Mouse (Mus musculus): Measurements from ENCODE around the gene Cd96. TPM values are rescaled to one million over a fixed set of nuclear protein-coding genes. Genes with fewer than 3 reads are reported as not detected.
A peak's percentile ranks its signal among the peaks of the same experiment; 100 is the strongest.
"Not testable (repeated sequence)": the region's sequence is repeated elsewhere in the genome, so short reads cannot be mapped to it uniquely, and the experiment has no call there.

The Cd96 gene
- 0.09 TPM in 1 of 2 replicates, not detected in the other for polyA plus RNA-seq (2014; fragmentation: Nextera tagmentation; extraction: Ambion mirVana)

DNA sequence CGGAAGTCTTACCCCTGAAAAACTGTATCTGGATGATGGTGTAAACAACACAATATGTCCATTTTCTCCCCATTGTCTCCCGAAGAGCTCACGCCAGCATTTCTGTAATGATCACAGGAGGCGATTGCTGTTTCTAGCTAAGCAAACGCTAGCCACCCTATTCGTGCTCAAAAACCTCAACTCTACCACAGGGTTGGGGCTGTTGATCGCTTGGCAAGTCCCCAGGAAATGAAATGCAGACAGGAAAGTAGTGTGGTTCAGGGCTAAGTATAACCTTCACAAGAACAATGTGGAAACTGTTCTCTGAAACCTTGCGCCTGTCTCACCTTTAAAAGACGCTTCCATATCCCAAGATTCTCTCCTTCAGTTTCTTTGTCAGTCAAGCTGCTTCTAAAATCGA lies at the start of gene Cd96:
Gene Cd96, minus strand, starts transcription at position 232 of the 400 bp plus-strand sequence.
- H3K9ac ChIP-seq (ENCODE audit: low read depth, low read length), result no peak within 1 kb of the TSS
- no peak within 1 kb of the TSS for H3K27ac ChIP-seq (ENCODE audit: low read depth, low read length)
- no peaks in the 10 kb centered on the region for H3K27me3 ChIP-seq (ENCODE audit: control insufficient read depth, insufficient read depth, low read length)
- no peak within 1 kb of the TSS for H3K4me3 ChIP-seq (ENCODE audit: low read length)
- no peaks in the 10 kb centered on the region for H3K36me3 ChIP-seq (ENCODE audit: control insufficient read depth, insufficient read depth, low read length)
- 85% methylated on average over 10 of the region's 10 CpGs for WGBS
- no peaks in the 10 kb centered on the region for H3K9me3 ChIP-seq (ENCODE audit: control insufficient read depth, low read length)
- no peaks in the 10 kb centered on the region for H3K4me1 ChIP-seq (ENCODE audit: control insufficient read depth, insufficient read depth, low read length)
- no peak for ATAC-seq (ENCODE audit: low FRiP score, low TSS enrichment)
- H3K4me2 ChIP-seq (replicated peaks; ENCODE audit: low read depth, low read length), result no peak within 1 kb of the TSS

DNA sequence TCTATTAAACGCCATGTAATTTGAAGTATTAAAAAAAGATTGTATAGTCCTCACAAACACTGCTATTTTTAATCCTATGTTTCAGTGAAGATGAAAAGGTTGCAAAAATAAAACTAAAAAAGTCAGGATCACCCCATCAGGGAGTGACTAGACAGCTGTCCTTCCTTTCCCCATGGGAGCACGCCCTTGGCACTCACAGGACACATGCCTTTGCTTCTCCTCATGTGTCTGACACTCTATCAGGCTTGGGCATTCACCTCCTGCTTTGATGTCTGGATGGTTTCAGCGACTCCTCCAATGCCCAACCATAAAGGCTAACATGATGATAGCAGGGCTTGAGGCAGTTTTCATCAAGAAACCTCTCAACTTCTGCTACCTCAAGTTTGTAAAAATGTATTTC lies 46.9 kb upstream of the Cd96 start:
- H3K4me2 ChIP-seq (replicated peaks; ENCODE audit: low read depth, low read length), result no peak overlapping the region
- WGBS, result 74% methylated on average over 3 of the region's 3 CpGs
- H3K36me3 ChIP-seq (ENCODE audit: control insufficient read depth, insufficient read depth, low read length), result no peaks in the 10 kb centered on the region

DNA sequence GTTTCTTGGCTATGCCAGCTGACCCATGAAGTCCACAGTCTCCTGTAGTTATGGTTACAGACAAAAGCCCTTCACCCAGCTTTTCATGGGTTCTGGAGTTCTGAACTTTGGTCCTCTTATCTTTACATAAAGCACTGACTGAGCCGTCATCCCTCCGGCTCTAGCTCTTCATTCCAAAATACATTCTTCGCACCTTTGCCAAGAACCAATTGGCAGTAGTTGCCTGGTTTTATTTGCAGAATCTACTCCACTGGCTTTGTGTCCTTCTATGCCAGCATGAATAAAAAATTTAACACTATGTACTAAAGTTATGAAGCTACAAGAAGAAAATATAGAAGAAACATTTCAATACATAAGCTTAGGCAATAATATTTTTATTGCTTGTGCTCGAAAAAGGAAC lies 45.3 kb upstream of the Cd96 start:
- H3K27ac ChIP-seq (ENCODE audit: low read depth, low read length), result no peak overlapping the region
- no peaks in the 10 kb centered on the region for H3K36me3 ChIP-seq (ENCODE audit: control insufficient read depth, insufficient read depth, low read length)
- H3K27me3 ChIP-seq (ENCODE audit: control insufficient read depth, insufficient read depth, low read length), result no peaks in the 10 kb centered on the region
- no peak overlapping the region for H3K4me3 ChIP-seq (ENCODE audit: low read length)
- no peak overlapping the region for H3K9ac ChIP-seq (ENCODE audit: low read depth, low read length)
- ATAC-seq (ENCODE audit: low FRiP score, low TSS enrichment), result no peak
- no peak overlapping the region for H3K4me2 ChIP-seq (replicated peaks; ENCODE audit: low read depth, low read length)
- H3K4me1 ChIP-seq (ENCODE audit: control insufficient read depth, insufficient read depth, low read length), result no peaks in the 10 kb centered on the region
- 91% methylated on average over 4 of the region's 4 CpGs for WGBS
- H3K9me3 ChIP-seq (ENCODE audit: control insufficient read depth, low read length), result no peaks in the 10 kb centered on the region

More for the DNA sequence above, 46.9 kb upstream of the Cd96 start:
- H3K9me3 ChIP-seq (ENCODE audit: control insufficient read depth, low read length), result no peaks in the 10 kb centered on the region
- H3K27ac ChIP-seq (ENCODE audit: low read depth, low read length), result no peak overlapping the region
- no peak for ATAC-seq (ENCODE audit: low FRiP score, low TSS enrichment)
- no peak overlapping the region for H3K4me3 ChIP-seq (ENCODE audit: low read length)
- H3K9ac ChIP-seq (ENCODE audit: low read depth, low read length), result no peak overlapping the region
- no peaks in the 10 kb centered on the region for H3K4me1 ChIP-seq (ENCODE audit: control insufficient read depth, insufficient read depth, low read length)
- H3K27me3 ChIP-seq (ENCODE audit: control insufficient read depth, insufficient read depth, low read length), result no peaks in the 10 kb centered on the region

DNA sequence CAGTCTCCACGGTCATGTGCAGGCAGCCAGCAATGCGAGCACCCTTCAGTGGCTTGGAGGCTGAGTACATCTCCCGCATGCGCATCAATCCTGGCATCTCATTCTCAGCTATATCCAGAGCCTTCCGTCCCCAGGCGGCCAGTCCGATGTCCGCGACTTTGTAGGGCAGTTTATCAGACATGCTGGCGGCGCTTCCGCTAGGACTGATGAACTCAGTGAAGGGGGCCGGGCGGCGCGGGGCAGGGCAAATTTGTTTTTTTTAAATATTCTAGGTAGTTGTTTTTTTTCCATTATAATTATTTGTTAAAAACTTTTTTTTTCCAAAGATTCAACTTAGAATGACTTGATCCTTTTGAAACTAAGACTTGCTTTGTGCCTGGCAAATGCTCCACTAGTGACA lies 34.8 kb upstream of the Cd96 start, which contains the start of gene Gm4737:
Gene Gm4737, minus strand, starts transcription at position 246 of the 400 bp plus-strand sequence.
- 99% methylated on average over 8 of the region's 16 CpGs for WGBS
- ATAC-seq (ENCODE audit: low FRiP score, low TSS enrichment), result not testable (repeated sequence)

DNA sequence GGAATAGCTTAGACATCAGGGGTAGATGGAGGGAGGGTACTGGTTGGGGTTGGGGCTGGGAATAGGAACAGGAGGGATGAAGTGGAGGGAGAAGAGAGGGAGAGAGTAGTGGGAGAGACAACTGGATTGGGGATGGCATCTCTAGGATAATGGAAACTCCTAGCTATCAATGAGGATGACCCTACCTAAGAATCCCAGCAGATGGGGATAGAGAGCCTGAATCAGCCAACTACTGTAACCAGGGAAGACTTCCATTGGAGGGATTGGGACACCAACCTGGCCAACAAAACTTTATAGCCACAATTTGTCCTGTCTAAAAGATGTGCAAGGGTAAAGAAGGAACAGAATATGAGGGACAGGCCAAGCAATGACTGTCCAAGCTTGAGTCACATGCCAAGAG lies 31.1 kb upstream of the Cd96 start:
- Histone ChIP-seq H3K27ac (ENCODE audit: low read depth, low read length) (no peak overlapping the region), H3K9me3 (ENCODE audit: control insufficient read depth, low read length) (no peaks in the 10 kb centered on the region), H3K4me1 (ENCODE audit: control insufficient read depth, insufficient read depth, low read length) (no peaks in the 10 kb centered on the region), H3K9ac (ENCODE audit: low read depth, low read length) (no peak overlapping the region), H3K4me2 (replicated peaks; ENCODE audit: low read depth, low read length) (no peak overlapping the region), H3K27me3 (ENCODE audit: control insufficient read depth, insufficient read depth, low read length) (no peaks in the 10 kb centered on the region), H3K4me3 (ENCODE audit: low read length) (no peak overlapping the region), H3K36me3 (ENCODE audit: control insufficient read depth, insufficient read depth, low read length) (no peaks in the 10 kb centered on the region)
- ATAC-seq (ENCODE audit: low FRiP score, low TSS enrichment), result no peak

More for the DNA sequence above, 34.8 kb upstream of the Cd96 start, which contains the start of gene Gm4737:
- not testable (repeated sequence) for H3K4me1 ChIP-seq (ENCODE audit: control insufficient read depth, insufficient read depth, low read length); H3K9ac ChIP-seq (ENCODE audit: low read depth, low read length); H3K27me3 ChIP-seq (ENCODE audit: control insufficient read depth, insufficient read depth, low read length); H3K9me3 ChIP-seq (ENCODE audit: control insufficient read depth, low read length); H3K4me3 ChIP-seq (ENCODE audit: low read length); H3K4me2 ChIP-seq (replicated peaks; ENCODE audit: low read depth, low read length); H3K36me3 ChIP-seq (ENCODE audit: control insufficient read depth, insufficient read depth, low read length); H3K27ac ChIP-seq (ENCODE audit: low read depth, low read length)

DNA sequence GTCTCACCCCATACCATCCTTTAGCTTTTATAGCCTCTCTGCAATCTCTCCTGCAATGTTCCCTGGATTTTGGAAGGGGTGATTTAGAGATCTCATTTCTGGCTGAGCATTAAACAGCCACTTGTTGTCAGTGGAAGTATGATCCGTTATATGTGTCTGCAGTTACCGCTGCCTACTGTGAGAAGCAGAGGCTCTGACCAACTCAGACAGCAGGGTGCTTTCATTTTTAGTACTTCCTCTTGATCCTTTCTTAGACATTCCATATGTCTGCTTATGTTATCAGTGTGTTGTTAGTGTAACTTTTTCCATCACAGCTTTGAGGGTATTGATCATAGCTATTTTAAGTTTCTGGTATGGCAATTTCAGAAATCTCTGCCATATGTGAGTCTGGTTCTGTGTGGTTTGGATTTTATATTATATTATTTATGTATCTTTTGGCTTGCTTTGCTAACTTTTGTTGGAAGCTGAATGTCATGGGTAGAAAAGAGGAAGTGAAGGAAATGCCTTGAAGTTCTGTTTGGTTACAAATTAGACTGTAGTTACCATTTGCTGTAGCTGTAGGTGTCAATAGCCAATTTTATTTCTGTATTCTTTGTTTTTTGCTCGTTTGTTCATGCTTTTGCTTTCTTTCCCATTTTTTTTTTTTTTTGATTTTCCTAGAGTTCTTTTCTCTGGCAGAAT lies 28.8 kb upstream of the Cd96 start:
- no peak overlapping the region for H3K4me3 ChIP-seq (ENCODE audit: low read length)
- 69% methylated on average over 3 of the region's 3 CpGs for WGBS
- no peak overlapping the region for H3K9ac ChIP-seq (ENCODE audit: low read depth, low read length)
- no peak for ATAC-seq (ENCODE audit: low FRiP score, low TSS enrichment)
- H3K27me3 ChIP-seq (ENCODE audit: control insufficient read depth, insufficient read depth, low read length), result no peaks in the 10 kb centered on the region
- H3K9me3 ChIP-seq (ENCODE audit: control insufficient read depth, low read length), result no peaks in the 10 kb centered on the region
- H3K27ac ChIP-seq (ENCODE audit: low read depth, low read length), result no peak overlapping the region
- H3K36me3 ChIP-seq (ENCODE audit: control insufficient read depth, insufficient read depth, low read length), result no peaks in the 10 kb centered on the region
- H3K4me2 ChIP-seq (replicated peaks; ENCODE audit: low read depth, low read length), result no peak overlapping the region
- H3K4me1 ChIP-seq (ENCODE audit: control insufficient read depth, insufficient read depth, low read length), result no peaks in the 10 kb centered on the region

DNA sequence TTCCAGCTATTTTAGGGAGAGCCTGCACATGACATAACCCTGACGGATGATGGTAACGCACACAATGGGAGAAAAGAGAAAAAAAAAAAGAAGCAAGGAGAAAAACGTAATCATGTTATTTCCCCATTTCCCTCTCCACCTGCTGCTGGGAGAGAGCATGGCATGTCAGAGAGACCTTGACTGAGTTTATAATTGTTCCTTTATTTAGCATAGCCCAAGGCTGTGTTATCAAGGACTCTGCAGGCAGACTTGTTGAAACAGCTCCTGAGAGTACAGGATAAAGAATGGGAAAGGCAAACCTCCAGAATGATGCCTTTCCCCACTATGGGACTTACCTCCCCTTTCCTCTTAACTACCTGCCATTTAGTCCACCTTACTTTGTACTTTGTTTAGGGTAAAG lies 26.9 kb upstream of the Cd96 start:
- H3K4me3 ChIP-seq (ENCODE audit: low read length), result no peak overlapping the region
- no peak overlapping the region for H3K27ac ChIP-seq (ENCODE audit: low read depth, low read length)
- no peaks in the 10 kb centered on the region for H3K27me3 ChIP-seq (ENCODE audit: control insufficient read depth, insufficient read depth, low read length)

DNA sequence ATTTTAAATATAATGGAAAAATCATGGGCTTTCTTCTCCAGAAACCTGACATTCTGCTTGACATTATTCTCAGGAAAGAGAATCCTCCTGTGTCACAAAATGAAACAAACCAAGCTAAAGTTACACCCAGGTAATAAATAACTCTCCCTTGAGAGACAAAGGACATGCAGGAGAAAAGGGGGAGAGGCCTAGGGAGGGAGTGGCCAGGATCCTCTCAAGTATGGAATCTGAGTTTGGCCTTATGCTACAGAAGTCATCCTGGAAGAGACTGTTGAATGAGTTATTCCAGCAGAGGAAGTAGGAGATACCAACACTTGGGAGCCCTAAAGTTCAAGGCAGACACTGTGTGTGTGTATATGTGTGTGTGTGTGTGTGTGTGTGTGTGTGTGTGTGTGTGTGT lies 2.2 kb upstream of the Cd96 start:
- H3K36me3 ChIP-seq (ENCODE audit: control insufficient read depth, insufficient read depth, low read length), result no peaks in the 10 kb centered on the region
- H3K4me3 ChIP-seq (ENCODE audit: low read length), result no peak overlapping the region
- no peaks in the 10 kb centered on the region for H3K4me1 ChIP-seq (ENCODE audit: control insufficient read depth, insufficient read depth, low read length)
- H3K9me3 ChIP-seq (ENCODE audit: control insufficient read depth, low read length), result no peaks in the 10 kb centered on the region
- H3K4me2 ChIP-seq (replicated peaks; ENCODE audit: low read depth, low read length), result no peak overlapping the region
- H3K27me3 ChIP-seq (ENCODE audit: control insufficient read depth, insufficient read depth, low read length), result no peaks in the 10 kb centered on the region
- H3K27ac ChIP-seq (ENCODE audit: low read depth, low read length), result no peak overlapping the region
- peak; percentile 46; the same call in 1 of the 2 replicates for ATAC-seq (ENCODE audit: low FRiP score, low TSS enrichment)
- H3K9ac ChIP-seq (ENCODE audit: low read depth, low read length), result no peak overlapping the region

More for the DNA sequence above, 26.9 kb upstream of the Cd96 start:
- Histone ChIP-seq H3K36me3 (ENCODE audit: control insufficient read depth, insufficient read depth, low read length) (no peaks in the 10 kb centered on the region), H3K4me1 (ENCODE audit: control insufficient read depth, insufficient read depth, low read length) (no peaks in the 10 kb centered on the region), H3K4me2 (replicated peaks; ENCODE audit: low read depth, low read length) (no peak overlapping the region), H3K9me3 (ENCODE audit: control insufficient read depth, low read length) (no peaks in the 10 kb centered on the region), H3K9ac (ENCODE audit: low read depth, low read length) (no peak overlapping the region)
- no peak for ATAC-seq (ENCODE audit: low FRiP score, low TSS enrichment)
- 60% methylated on average over 3 of the region's 3 CpGs for WGBS

DNA sequence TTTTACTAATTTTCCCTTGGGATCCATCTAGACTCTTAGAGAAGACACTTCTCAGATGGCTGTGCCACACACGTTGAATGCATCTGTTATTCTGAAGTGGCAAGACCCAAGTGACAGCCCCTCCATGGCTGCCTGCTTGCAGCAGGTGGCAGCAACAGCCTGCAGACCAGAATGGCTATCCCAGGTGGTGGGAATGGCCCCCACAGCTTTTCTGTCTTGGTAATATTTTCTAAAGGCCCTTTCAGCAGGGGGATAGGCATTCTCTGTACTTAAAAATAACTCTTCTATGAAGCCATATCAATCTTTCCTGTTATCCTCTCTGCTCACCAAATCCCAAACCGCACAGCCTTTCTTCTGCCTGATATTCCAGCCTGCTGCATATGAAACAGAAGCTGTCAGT lies 1.4 kb upstream of the Cd96 start:
- ATAC-seq (ENCODE audit: low FRiP score, low TSS enrichment), result 0 out of 2 replicates have a peak, but pooled peaks have one; percentile 49
- no peak overlapping the region for H3K27ac ChIP-seq (ENCODE audit: low read depth, low read length)
- H3K9ac ChIP-seq (ENCODE audit: low read depth, low read length), result no peak overlapping the region
- H3K4me2 ChIP-seq (replicated peaks; ENCODE audit: low read depth, low read length), result no peak overlapping the region
- no peaks in the 10 kb centered on the region for H3K27me3 ChIP-seq (ENCODE audit: control insufficient read depth, insufficient read depth, low read length)
- H3K4me1 ChIP-seq (ENCODE audit: control insufficient read depth, insufficient read depth, low read length), result no peaks in the 10 kb centered on the region
- H3K4me3 ChIP-seq (ENCODE audit: low read length), result no peak overlapping the region
- H3K9me3 ChIP-seq (ENCODE audit: control insufficient read depth, low read length), result no peaks in the 10 kb centered on the region
- H3K36me3 ChIP-seq (ENCODE audit: control insufficient read depth, insufficient read depth, low read length), result no peaks in the 10 kb centered on the region
- 30% methylated on average over 2 of the region's 2 CpGs for WGBS

Measured in kidney, embryonic 14.5 days (tissue).